Mouse (Mus musculus) hindbrain, embryonic 13.5 days (tissue): ENCODE data around the gene Csnk1e. TPM values are rescaled to one million over a fixed set of nuclear protein-coding genes. Genes with fewer than 3 reads are reported as not detected.
A peak's percentile ranks its signal among the peaks of the same experiment; 100 is the strongest.

Experiments used
- ATAC-seq: fragments of 200-750 bp; cut with Nextera tagmentation; 2 replicates; pipeline ENCODE4 v1.8.0; 2017; ENCODE audit warnings: moderate TSS enrichment; ENCODE audit not compliant: low FRiP score
- H3K27ac ChIP-seq: fragments of 300-500 bp; sonication (generic); 2 replicates; pipeline ENCODE4 v1.5.1; 2015; ENCODE audit warnings: inconsistent platforms, mild to moderate bottlenecking, moderate library complexity
- H3K27me3 ChIP-seq: fragments of 300-500 bp; sonication (generic); 2 replicates; pipeline ENCODE4 v1.6.1; 2015; ENCODE audit warnings: mild to moderate bottlenecking, inconsistent platforms
- H3K36me3 ChIP-seq: fragments of 300-500 bp; sonication (generic); 2 replicates; pipeline ENCODE4 v1.6.1; 2015; ENCODE audit warnings: mild to moderate bottlenecking, inconsistent platforms
- H3K4me1 ChIP-seq: fragments of 300-500 bp; sonication (generic); replicated peaks from 2 replicates; pipeline ENCODE4 v1.6.1; 2015; ENCODE audit warnings: inconsistent platforms
- H3K4me2 ChIP-seq: fragments of 300-500 bp; sonication (generic); 2 replicates; pipeline ENCODE4 v1.6.1; 2015; ENCODE audit warnings: inconsistent platforms, mild to moderate bottlenecking, moderate library complexity
- H3K4me3 ChIP-seq: fragments of 300-500 bp; sonication (generic); 2 replicates; pipeline ENCODE4 v1.5.1; 2015; ENCODE audit warnings: mild to moderate bottlenecking, inconsistent platforms
- H3K9ac ChIP-seq: fragments of 300-500 bp; sonication (generic); 2 replicates; pipeline ENCODE4 v1.6.1; 2015; ENCODE audit warnings: mild to moderate bottlenecking, inconsistent platforms
- H3K9me3 ChIP-seq: fragments of 300-500 bp; sonication (generic); 2 replicates; pipeline ENCODE4 v1.6.1; 2016; ENCODE audit warnings: inconsistent platforms
- WGBS: fragments of 180-500 bp; shearing (Covaris S2); methylation state at CpG from one replicate; pipeline ENCODE4 v1.1.7; 2015; 5-methylcytosine and 5-hydroxymethylcytosine counted together
- polyA plus RNA-seq: library from polyadenylated mRNA; unstranded; fragments of >200 nt; fragmentation: Nextera tagmentation; extraction: Ambion mirVana; gene quantifications from 2 replicates; pipeline ENCODE4 v1.2.1, GENCODE M21; 2015

Gene Csnk1e
- polyA plus RNA-seq, 1 experiment from 2014 or later = 245 TPM

GRCm38 (mm10) chr15:79414513-79414912 lies 40.9 kb downstream of the Csnk1e start:
- 76% methylated on average over 4 of the region's 4 CpGs for WGBS

GRCm38 (mm10) chr15:79413802-79414201 lies 41.6 kb downstream of the Csnk1e start:
- no peak overlapping the region for H3K4me3 ChIP-seq

More at GRCm38 (mm10) chr15:79414513-79414912, 40.9 kb downstream of the Csnk1e start:
- H3K4me2 ChIP-seq = no peak overlapping the region
- H3K9me3 ChIP-seq = no peaks in the 10 kb centered on the region
- no peak for ATAC-seq
- no peaks in the 10 kb centered on the region for H3K27me3 ChIP-seq
- H3K27ac ChIP-seq = no peak overlapping the region
- 0 out of 2 replicates have a peak, but pooled peaks cover 3% of the 10 kb centered on the region for H3K4me1 ChIP-seq
- H3K9ac ChIP-seq = no peak overlapping the region
- peaks cover 30% of the 10 kb centered on the region for H3K36me3 ChIP-seq
- H3K4me3 ChIP-seq = no peak overlapping the region

GRCm38 (mm10) chr15:79413201-79413600 lies 42.2 kb downstream of the Csnk1e start:
- no peak for ATAC-seq
- H3K4me2 ChIP-seq = no peak overlapping the region
- WGBS = 98% methylated on average over 3 of the region's 3 CpGs

More at GRCm38 (mm10) chr15:79413802-79414201, 41.6 kb downstream of the Csnk1e start:
- Histone ChIP-seq H3K9me3 (no peaks in the 10 kb centered on the region), H3K36me3 (peaks cover 23% of the 10 kb centered on the region), H3K9ac (no peak overlapping the region), H3K4me1 (0 out of 2 replicates have a peak, but pooled peaks cover 3% of the 10 kb centered on the region), H3K4me2 (no peak overlapping the region), H3K27ac (no peak overlapping the region), H3K27me3 (no peaks in the 10 kb centered on the region)
- WGBS = 85% methylated on average over 8 of the region's 8 CpGs
- no peak for ATAC-seq

GRCm38 (mm10) chr15:79411363-79412065 lies 43.9 kb downstream of the Csnk1e start:
- Histone ChIP-seq H3K9ac (no peak overlapping the region), H3K4me2 (no peak overlapping the region), H3K36me3 (peaks cover 3% of the 10 kb centered on the region), H3K4me3 (no peak overlapping the region), H3K27ac (no peak overlapping the region), H3K27me3 (0 out of 2 replicates have a peak, but pooled peaks cover under 1% of the 10 kb centered on the region), H3K9me3 (no peaks in the 10 kb centered on the region), H3K4me1 (0 out of 2 replicates have a peak, but pooled peaks cover 3% of the 10 kb centered on the region)
- no peak for ATAC-seq
- WGBS = 70% methylated on average over 10 of the region's 10 CpGs

More at GRCm38 (mm10) chr15:79413201-79413600, 42.2 kb downstream of the Csnk1e start:
- Histone ChIP-seq H3K27ac (no peak overlapping the region), H3K9ac (no peak overlapping the region), H3K36me3 (peaks cover 17% of the 10 kb centered on the region), H3K27me3 (no peaks in the 10 kb centered on the region), H3K4me1 (0 out of 2 replicates have a peak, but pooled peaks cover 3% of the 10 kb centered on the region), H3K4me3 (no peak overlapping the region), H3K9me3 (no peaks in the 10 kb centered on the region)

GRCm38 (mm10) chr15:79409077-79409573 lies 46.2 kb downstream of the Csnk1e start:
- Histone ChIP-seq H3K36me3 (no peaks in the 10 kb centered on the region), H3K27me3 (peaks cover 12% of the 10 kb centered on the region), H3K27ac (no peak overlapping the region), H3K4me1 (peaks cover 5% of the 10 kb centered on the region; the same call in 1 of the 2 replicates), H3K9me3 (no peaks in the 10 kb centered on the region), H3K4me3 (no peak overlapping the region), H3K4me2 (no peak overlapping the region), H3K9ac (no peak overlapping the region)
- ATAC-seq = no peak
- 87% methylated on average over 4 of the region's 4 CpGs for WGBS

GRCm38 (mm10) chr15:79406564-79406963 lies 48.8 kb downstream of the Csnk1e start:
- Histone ChIP-seq H3K4me3 (no peak overlapping the region), H3K9ac (no peak overlapping the region), H3K36me3 (no peaks in the 10 kb centered on the region), H3K27ac (no peak overlapping the region), H3K4me2 (no peak overlapping the region), H3K27me3 (peaks cover 14% of the 10 kb centered on the region), H3K4me1 (peaks cover 20% of the 10 kb centered on the region), H3K9me3 (no peaks in the 10 kb centered on the region)
- no peak for ATAC-seq
- 91% methylated on average over 4 of the region's 4 CpGs for WGBS

- WGBS = 63% methylated on average over 1 of the region's 1 CpGs
- no peak for ATAC-seq
- Histone ChIP-seq H3K9me3 (no peaks in the 10 kb centered on the region), H3K4me2 (peak overlapping the region; percentile 94; the same call in 1 of the 2 replicates), H3K27ac (no peak overlapping the region), H3K4me1 (peaks cover 43% of the 10 kb centered on the region), H3K4me3 (peak overlapping the region; percentile 97; the same call in 1 of the 2 replicates), H3K9ac (peak overlapping the region; percentile 97; the same call in 1 of the 2 replicates), H3K27me3 (peaks cover 14% of the 10 kb centered on the region), H3K36me3 (no peaks in the 10 kb centered on the region)
Observed at GRCm38 (mm10) chr15:79404277-79404676, 51.1 kb downstream of the Csnk1e start.

GRCm38 (mm10) chr15:79403763-79404210 lies 51.6 kb downstream of the Csnk1e start:
- Histone ChIP-seq H3K27me3 (peaks cover 14% of the 10 kb centered on the region), H3K4me3 (peak overlapping the region; percentile 97), H3K4me1 (peaks cover 46% of the 10 kb centered on the region), H3K9me3 (no peaks in the 10 kb centered on the region), H3K27ac (no peak overlapping the region; the same call in 1 of the 2 replicates), H3K4me2 (peak overlapping the region; percentile 94), H3K36me3 (no peaks in the 10 kb centered on the region), H3K9ac (peak overlapping the region; percentile 97)
- WGBS = 19% methylated on average over 9 of the region's 9 CpGs
- no peak for ATAC-seq

GRCm38 (mm10) chr15:79402836-79403762 lies 52.3 kb downstream of the Csnk1e start, which contains the start of gene Tmem184b:
TSS of gene Tmem184b (minus strand) at chr15:79403569.
- ATAC-seq = peak; percentile 87
- Histone ChIP-seq H3K27me3 (peaks cover 14% of the 10 kb centered on the region), H3K9ac (peak within 1 kb of the TSS; percentile 97), H3K4me3 (peak within 1 kb of the TSS; percentile 97), H3K4me1 (peaks cover 46% of the 10 kb centered on the region), H3K27ac (peak within 1 kb of the TSS; percentile 86), H3K36me3 (no peaks in the 10 kb centered on the region), H3K9me3 (no peaks in the 10 kb centered on the region), H3K4me2 (peak within 1 kb of the TSS; percentile 94)
- WGBS = under 1% methylated on average over 90 of the region's 90 CpGs

GRCm38 (mm10) chr15:79402176-79402575 lies 53.2 kb downstream of the Csnk1e start:
- Histone ChIP-seq H3K9ac (peak overlapping the region; percentile 97), H3K27me3 (peaks cover 14% of the 10 kb centered on the region), H3K36me3 (peaks cover 4% of the 10 kb centered on the region; the same call in 1 of the 2 replicates), H3K4me2 (peak overlapping the region; percentile 94), H3K27ac (no peak overlapping the region; the same call in 1 of the 2 replicates), H3K4me3 (peak overlapping the region; percentile 97), H3K4me1 (peaks cover 46% of the 10 kb centered on the region), H3K9me3 (no peaks in the 10 kb centered on the region)
- no peak; the same call in 1 of the 2 replicates for ATAC-seq
- WGBS = 23% methylated on average over 5 of the region's 5 CpGs

GRCm38 (mm10) chr15:79400975-79401365 lies 54.4 kb downstream of the Csnk1e start:
- WGBS = 48% methylated on average over 7 of the region's 7 CpGs
- H3K4me2 ChIP-seq = peak overlapping the region; percentile 94
- H3K4me3 ChIP-seq = peak overlapping the region; percentile 97
- ATAC-seq = no peak
- H3K9ac ChIP-seq = peak overlapping the region; percentile 97
- H3K27me3 ChIP-seq = peaks cover 11% of the 10 kb centered on the region
- peaks cover 49% of the 10 kb centered on the region for H3K4me1 ChIP-seq
- peaks cover 4% of the 10 kb centered on the region for H3K36me3 ChIP-seq
- H3K27ac ChIP-seq = peak overlapping the region; percentile 44
- H3K9me3 ChIP-seq = no peaks in the 10 kb centered on the region
